Mouse (Mus musculus) limb, embryonic 12.5 days (tissue): Measurements from ENCODE around the gene Sh3bgrl3. TPM values are rescaled to one million over a fixed set of nuclear protein-coding genes. Genes with fewer than 3 reads are reported as not detected.

Experiments
- ATAC-seq: fragments of 200-750 bp; cut with Nextera tagmentation; 2 replicates; pipeline ENCODE4 v1.8.0; 2017; ENCODE audit warnings: low read depth, moderate TSS enrichment; ENCODE audit not compliant: insufficient number of reproducible peaks, insufficient read depth, low FRiP score, low TSS enrichment
- H3K27ac ChIP-seq: fragments of 300-500 bp; sonication (generic); 2 replicates; pipeline ENCODE4 v1.5.1; 2016; ENCODE audit warnings: mild to moderate bottlenecking, moderate library complexity
- H3K27me3 ChIP-seq: fragments of 300-500 bp; sonication (generic); 2 replicates; pipeline ENCODE4 v1.6.1; 2016; ENCODE audit warnings: mild to moderate bottlenecking, moderate library complexity
- H3K36me3 ChIP-seq: fragments of 300-500 bp; sonication (generic); 2 replicates; pipeline ENCODE4 v1.6.1; 2016; ENCODE audit warnings: mild to moderate bottlenecking, moderate library complexity
- H3K4me1 ChIP-seq: fragments of 300-500 bp; sonication (generic); replicated peaks from 2 replicates; pipeline ENCODE4 v1.6.1; 2016
- H3K4me2 ChIP-seq: fragments of 300-500 bp; sonication (generic); 2 replicates; pipeline ENCODE4 v1.6.1; 2016; ENCODE audit warnings: mild to moderate bottlenecking, moderate library complexity
- H3K4me3 ChIP-seq: fragments of 300-500 bp; sonication (generic); replicated peaks from 2 replicates; pipeline ENCODE4 v1.5.1; 2016; ENCODE audit warnings: mild to moderate bottlenecking
- H3K9ac ChIP-seq: fragments of 300-500 bp; sonication (generic); replicated peaks from 2 replicates; pipeline ENCODE4 v1.6.1; 2016; ENCODE audit warnings: mild to moderate bottlenecking, moderate library complexity
- H3K9me3 ChIP-seq: fragments of 300-500 bp; sonication (generic); 2 replicates; pipeline ENCODE4 v1.6.1; 2016; ENCODE audit warnings: mild to moderate bottlenecking, moderate library complexity
- WGBS: fragments of 180-500 bp; shearing (Covaris S2); methylation state at CpG from one replicate; pipeline ENCODE4 v1.1.7; 2016; 5-methylcytosine and 5-hydroxymethylcytosine counted together
- polyA plus RNA-seq: library from polyadenylated mRNA; unstranded; fragments of >200 nt; fragmentation: Nextera tagmentation; extraction: Ambion mirVana; gene quantifications from 2 replicates; pipeline ENCODE4 v1.2.1, GENCODE M21; 2016

Gene Sh3bgrl3
- polyA plus RNA-seq, 1 experiment from 2014 or later = 318 TPM

GRCm38 (mm10) chr4:134110653-134111052, 17.9 kb downstream of the Sh3bgrl3 start:
- no peaks in the 10 kb centered on the region for H3K9me3 ChIP-seq
- no peak overlapping the region for H3K4me2 ChIP-seq
- H3K27ac ChIP-seq = no peak overlapping the region
- no peaks in the 10 kb centered on the region for H3K36me3 ChIP-seq
- ATAC-seq = no peak
- H3K4me3 ChIP-seq = no peak overlapping the region
- WGBS = 55% methylated on average over 3 of the region's 3 CpGs
- H3K27me3 ChIP-seq = no peaks in the 10 kb centered on the region
- peaks cover 6% of the 10 kb centered on the region for H3K4me1 ChIP-seq
- H3K9ac ChIP-seq = no peak overlapping the region

- Histone ChIP-seq H3K4me1 (peaks cover 3% of the 10 kb centered on the region), H3K4me2 (no peak overlapping the region), H3K27ac (no peak overlapping the region), H3K9me3 (no peaks in the 10 kb centered on the region), H3K4me3 (no peak overlapping the region), H3K9ac (0 out of 2 replicates have a peak overlapping the region, but pooled peaks have one; percentile 4), H3K36me3 (no peaks in the 10 kb centered on the region), H3K27me3 (no peaks in the 10 kb centered on the region)
- no peak for ATAC-seq
- 18% methylated on average over 5 of the region's 5 CpGs for WGBS
Measured at GRCm38 (mm10) chr4:134108196-134108595, 20.4 kb downstream of the Sh3bgrl3 start.

- Histone ChIP-seq H3K9ac (0 out of 2 replicates have a peak overlapping the region, but pooled peaks have one; percentile 4), H3K4me1 (peaks cover 6% of the 10 kb centered on the region; the same call in 1 of the 2 replicates)
- 83% methylated on average over 7 of the region's 7 CpGs for WGBS
Measured at GRCm38 (mm10) chr4:134107730-134108129, 20.9 kb downstream of the Sh3bgrl3 start.

GRCm38 (mm10) chr4:134106105-134106504, 22.5 kb downstream of the Sh3bgrl3 start:
- 74% methylated on average over 7 of the region's 7 CpGs for WGBS
- H3K4me1 ChIP-seq = peaks cover 6% of the 10 kb centered on the region; the same call in 1 of the 2 replicates
- no peak for ATAC-seq
- no peaks in the 10 kb centered on the region for H3K27me3 ChIP-seq
- no peaks in the 10 kb centered on the region for H3K36me3 ChIP-seq
- no peaks in the 10 kb centered on the region for H3K9me3 ChIP-seq
- H3K4me2 ChIP-seq = no peak overlapping the region
- no peak overlapping the region for H3K27ac ChIP-seq
- no peak overlapping the region for H3K9ac ChIP-seq
- H3K4me3 ChIP-seq = no peak overlapping the region

More at GRCm38 (mm10) chr4:134107730-134108129, 20.9 kb downstream of the Sh3bgrl3 start:
- Histone ChIP-seq H3K27me3 (no peaks in the 10 kb centered on the region), H3K27ac (no peak overlapping the region), H3K4me2 (no peak overlapping the region), H3K9me3 (no peaks in the 10 kb centered on the region), H3K36me3 (no peaks in the 10 kb centered on the region), H3K4me3 (no peak overlapping the region)
- ATAC-seq = no peak

- Histone ChIP-seq H3K4me2 (peak overlapping the region; percentile 75), H3K4me3 (peak overlapping the region; percentile 75), H3K36me3 (no peaks in the 10 kb centered on the region), H3K4me1 (peaks cover 6% of the 10 kb centered on the region; the same call in 1 of the 2 replicates), H3K9me3 (no peaks in the 10 kb centered on the region), H3K27ac (no peak overlapping the region), H3K27me3 (no peaks in the 10 kb centered on the region), H3K9ac (peak overlapping the region; percentile 68)
- 5% methylated on average over 21 of the region's 21 CpGs for WGBS
- peak; percentile 22; the same call in 1 of the 2 replicates for ATAC-seq
Measured at GRCm38 (mm10) chr4:134102742-134103119, 25.9 kb downstream of the Sh3bgrl3 start.

- Histone ChIP-seq H3K36me3 (no peaks in the 10 kb centered on the region), H3K4me3 (peak within 1 kb of the TSS; percentile 75), H3K27ac (no peak within 1 kb of the TSS), H3K4me2 (peak within 1 kb of the TSS; percentile 75), H3K9ac (peak within 1 kb of the TSS; percentile 68), H3K27me3 (no peaks in the 10 kb centered on the region), H3K9me3 (no peaks in the 10 kb centered on the region), H3K4me1 (peaks cover 6% of the 10 kb centered on the region; the same call in 1 of the 2 replicates)
- WGBS = 18% methylated on average over 34 of the region's 34 CpGs
- ATAC-seq = peak; percentile 96
Measured at GRCm38 (mm10) chr4:134101979-134102741, 26.4 kb downstream of the Sh3bgrl3 start, which contains the start of gene Ubxn11. Gene Ubxn11 (plus strand): TSS chr4:134102570.

- Histone ChIP-seq H3K4me2 (no peak overlapping the region), H3K27me3 (no peaks in the 10 kb centered on the region), H3K9ac (no peak overlapping the region), H3K9me3 (no peaks in the 10 kb centered on the region), H3K4me3 (no peak overlapping the region), H3K36me3 (no peaks in the 10 kb centered on the region), H3K27ac (no peak overlapping the region), H3K4me1 (peaks cover 6% of the 10 kb centered on the region; the same call in 1 of the 2 replicates)
- no peak for ATAC-seq
- WGBS = 72% methylated on average over 4 of the region's 4 CpGs
Measured at GRCm38 (mm10) chr4:134100245-134100644, 28.3 kb downstream of the Sh3bgrl3 start.

- Histone ChIP-seq H3K36me3 (no peaks in the 10 kb centered on the region), H3K27me3 (no peaks in the 10 kb centered on the region), H3K9ac (no peak overlapping the region), H3K4me2 (no peak overlapping the region), H3K9me3 (no peaks in the 10 kb centered on the region), H3K27ac (no peak overlapping the region), H3K4me1 (peaks cover 6% of the 10 kb centered on the region; the same call in 1 of the 2 replicates), H3K4me3 (no peak overlapping the region)
- WGBS = 36% methylated on average over 8 of the region's 8 CpGs
- no peak for ATAC-seq
Measured at GRCm38 (mm10) chr4:134098628-134099027, 30.0 kb downstream of the Sh3bgrl3 start.

GRCm38 (mm10) chr4:134097015-134097608, 31.5 kb downstream of the Sh3bgrl3 start:
- Histone ChIP-seq H3K4me3 (no peak overlapping the region), H3K4me2 (no peak overlapping the region), H3K9ac (no peak overlapping the region), H3K9me3 (no peaks in the 10 kb centered on the region), H3K27me3 (no peaks in the 10 kb centered on the region), H3K4me1 (no peaks in the 10 kb centered on the region), H3K27ac (no peak overlapping the region), H3K36me3 (no peaks in the 10 kb centered on the region)
- ATAC-seq = no peak
- 78% methylated on average over 5 of the region's 5 CpGs for WGBS

GRCm38 (mm10) chr4:134096120-134096519, 32.5 kb downstream of the Sh3bgrl3 start:
- no peak overlapping the region for H3K4me2 ChIP-seq
- H3K4me1 ChIP-seq = no peaks in the 10 kb centered on the region
- H3K9ac ChIP-seq = no peak overlapping the region
- H3K4me3 ChIP-seq = no peak overlapping the region
- 85% methylated on average over 3 of the region's 3 CpGs for WGBS
- H3K27me3 ChIP-seq = no peaks in the 10 kb centered on the region
- no peaks in the 10 kb centered on the region for H3K36me3 ChIP-seq
- no peak for ATAC-seq
- H3K9me3 ChIP-seq = no peaks in the 10 kb centered on the region
- H3K27ac ChIP-seq = no peak overlapping the region

GRCm38 (mm10) chr4:134094923-134095547, 33.6 kb downstream of the Sh3bgrl3 start, which contains the start of gene Cd52:
Gene Cd52 (minus strand): TSS chr4:134095082.
- ATAC-seq = no peak
- WGBS = 69% methylated on average over 3 of the region's 3 CpGs
- Histone ChIP-seq H3K27me3 (no peaks in the 10 kb centered on the region), H3K36me3 (no peaks in the 10 kb centered on the region), H3K4me2 (no peak within 1 kb of the TSS), H3K9ac (no peak within 1 kb of the TSS), H3K4me1 (no peaks in the 10 kb centered on the region), H3K9me3 (no peaks in the 10 kb centered on the region), H3K27ac (no peak within 1 kb of the TSS), H3K4me3 (no peak within 1 kb of the TSS)
